8 mouse cellular contexts compared by ENCODE assay signal in genomic region chr11:119618763-119619162, GRCm38 (mm10). TPM values are rescaled to one million over a fixed set of nuclear protein-coding genes. Genes with fewer than 3 reads are reported as not detected.
DNase-seq lines count a peak whose midpoint lies in the region; ATAC-seq and TF ChIP-seq lines count a peak whose summit lies in the region.
"Had no signal": no experiment of that assay in that cellular context is flagged by ENCODE, and none has a peak within 500 bp of the region (broad histone marks: within the 10 kb centered on the region; RNA-seq: fewer than 3 reads in every experiment).

No protein-coding gene starts in this region.

- in situ Hi-C loops in Patski (cut with MboI; ENCODE audit: low pct_unique_long_range_greater_than_20kb) = no loop called here

- H3K27ac ChIP-seq in limb, embryonic 10.5 days = no peak overlapping the region
- H3K27ac ChIP-seq: macrophage had no signal

- H3K36me3 ChIP-seq in E14TG2a.4 (ENCODE audit: insufficient read depth, low read length) = peaks cover 22% of the 10 kb centered on the region
- 0 out of 2 replicates have a peak, but pooled peaks cover 4% of the 10 kb centered on the region for H3K36me3 ChIP-seq in limb, embryonic 10.5 days

- peaks cover 78% of the 10 kb centered on the region for H3K4me1 ChIP-seq in E14TG2a.4 (replicated peaks; ENCODE audit: low read depth, low read length)
- peaks cover 22% of the 10 kb centered on the region for H3K4me1 ChIP-seq in limb, embryonic 10.5 days

- H3K27me3 ChIP-seq in E14TG2a.4 (ENCODE audit: insufficient read depth, low read length) (no peaks in the 10 kb centered on the region), Patski (no peaks in the 10 kb centered on the region)
- no peaks in the 10 kb centered on the region for H3K27me3 ChIP-seq in limb, embryonic 10.5 days (ENCODE audit: low read depth, poor library complexity, severe bottlenecking)

- DNase-seq in layer of hippocampus, adult 11-12 months (ENCODE audit: low spot score) = peak; percentile 65
- no peak for DNase-seq in layer of hippocampus, postnatal 14 days (ENCODE audit: low spot score in 2 of 2)
- no peak for DNase-seq in Patski (ENCODE audit: low read depth, low spot score)
- DNase-seq in cerebellum, postnatal 4 days (ENCODE audit: low spot score in 2 of 2) = peak; percentile 34 to 67
- peak; percentile 66 for DNase-seq in limb, embryonic 10.5 days (ENCODE audit: low spot score)
- peak; percentile 70 for DNase-seq in testis, postnatal 10 days (ENCODE audit: low spot score)

- POLR2A ChIA-PET in Patski (lab: Charles Lee) = no interaction called here

- peak; percentile 73 for TF ChIP-seq CTCF in E14TG2a.4 (conservative IDR thresholded peaks at IDR 0.05; ENCODE audit: low read length)
- TF ChIP-seq CTCF in Patski (IDR thresholded peaks at IDR 0.05) = peak; percentile 76

- 61% methylated on average over 5 of the region's 5 CpGs for WGBS in limb, embryonic 10.5 days

- H3K9me3 ChIP-seq in E14TG2a.4 (ENCODE audit: low read length) = no peaks in the 10 kb centered on the region
- H3K9me3 ChIP-seq in limb, embryonic 10.5 days (replicated peaks) = no peaks in the 10 kb centered on the region

- CTCF ChIA-PET in Patski (lab: Charles Lee) = interaction anchor here (2.5 kb wide), 1 partner anchor 11 kb away, joined by 12 read pairs; no protein-coding TSS in a partner anchor

- H3K4me3 ChIP-seq in E14TG2a.4 (replicated peaks; ENCODE audit: low read length) = no peak overlapping the region
- H3K4me3 ChIP-seq in limb, embryonic 10.5 days = no peak overlapping the region

- ATAC-seq in Patski = no peak

RNA-seq across cellular contexts. Expression of gene Rptor, which starts 16.1 kb away (rescaled TPM):
- 10 to 100 TPM; 53.4 to 54.1 TPM for total RNA-seq in layer of hippocampus, postnatal 14 days (2021)
- 27.9 TPM for polyA plus RNA-seq in Patski (2021)
- polyA plus RNA-seq in limb, embryonic 10.5 days (2016; fragmentation: Nextera tagmentation; extraction: Ambion mirVana) = 17.4 and 17.9 TPM in 2 replicates

Comparison
In these comparisons a context has a peak if more than half of its experiments do, and no peak if none do; other contexts are left out.
1. DNase-seq: peak in layer of hippocampus, adult 11-12 months (single experiment), cerebellum, postnatal 4 days (2 of 2), limb, embryonic 10.5 days (single experiment) and testis, postnatal 10 days (single experiment); none in layer of hippocampus, postnatal 14 days (0 of 2) and Patski (single experiment).